Mouse (Mus musculus): ENCODE measurements around the gene Rnf34. TPM values are rescaled to one million over a fixed set of nuclear protein-coding genes. Genes with fewer than 3 reads are reported as not detected.

The Rnf34 gene
- polyA plus RNA-seq (2015; fragmentation: Illumina TruSeq; extraction: RNeasy Lipid Tissue Mini Kit (QIAGEN cat#74804); ENCODE audit: low read depth, low replicate concordance), result 44.6 TPM

GRCm38 (mm10) chr5:122849521-122850318 lies at the start of gene Rnf34:
Rnf34 (plus strand) TSS chr5:122850048.

GRCm38 (mm10) chr5:122820777-122821523 lies 28.9 kb upstream of the Rnf34 start, which contains the start of gene Anapc5:
Anapc5 (minus strand) TSS chr5:122821339.

Other genes starting within 250 kb of the Rnf34 start
- 32.1 TPM for gene Ift81, start 235.5 kb upstream of the Rnf34 start, polyA plus RNA-seq (2015; fragmentation: Illumina TruSeq; extraction: RNeasy Lipid Tissue Mini Kit (QIAGEN cat#74804); ENCODE audit: low read depth, low replicate concordance)
- gene P2rx7, start 206.1 kb upstream of the Rnf34 start, polyA plus RNA-seq (2015; fragmentation: Illumina TruSeq; extraction: RNeasy Lipid Tissue Mini Kit (QIAGEN cat#74804); ENCODE audit: low read depth, low replicate concordance), result 7.0 TPM
- 24.5 TPM for gene P2rx4, start 142.5 kb upstream of the Rnf34 start, polyA plus RNA-seq (2015; fragmentation: Illumina TruSeq; extraction: RNeasy Lipid Tissue Mini Kit (QIAGEN cat#74804); ENCODE audit: low read depth, low replicate concordance)
- gene Camkk2, start 70.6 kb upstream of the Rnf34 start, polyA plus RNA-seq (2015; fragmentation: Illumina TruSeq; extraction: RNeasy Lipid Tissue Mini Kit (QIAGEN cat#74804); ENCODE audit: low read depth, low replicate concordance), result 132 TPM
- gene Anapc5, start 28.7 kb upstream of the Rnf34 start, polyA plus RNA-seq (2015; fragmentation: Illumina TruSeq; extraction: RNeasy Lipid Tissue Mini Kit (QIAGEN cat#74804); ENCODE audit: low read depth, low replicate concordance), result 192 TPM
- 20.7 TPM for gene Kdm2b, start 139.8 kb downstream of the Rnf34 start, polyA plus RNA-seq (2015; fragmentation: Illumina TruSeq; extraction: RNeasy Lipid Tissue Mini Kit (QIAGEN cat#74804); ENCODE audit: low read depth, low replicate concordance)
- gene Orai1, start 165.0 kb downstream of the Rnf34 start, polyA plus RNA-seq (2015; fragmentation: Illumina TruSeq; extraction: RNeasy Lipid Tissue Mini Kit (QIAGEN cat#74804); ENCODE audit: low read depth, low replicate concordance), result 6.1 TPM
- gene Morn3, start 197.0 kb downstream of the Rnf34 start, polyA plus RNA-seq (2015; fragmentation: Illumina TruSeq; extraction: RNeasy Lipid Tissue Mini Kit (QIAGEN cat#74804); ENCODE audit: low read depth, low replicate concordance), result 0.85 TPM
- 10.6 TPM for gene Tmem120b, start 218.4 kb downstream of the Rnf34 start, polyA plus RNA-seq (2015; fragmentation: Illumina TruSeq; extraction: RNeasy Lipid Tissue Mini Kit (QIAGEN cat#74804); ENCODE audit: low read depth, low replicate concordance)

All from brain, adult 10 weeks (tissue).